Mouse (Mus musculus) kidney, adult 2 months (tissue): ENCODE measurements at regions not wholly inside any gene's neighbourhood (a gene's known extent, or its start where the extent isn't known, plus 50 kb on each side); places are given as distances from the start of the nearest gene placed in this dataset.

Source experiments
- CTCF ChIP-seq: fragments of 200-500 bp; conservative IDR thresholded peaks from 2 replicates; pipeline ENCODE4 v1.5.1; 2011; ENCODE audit warnings: low read depth, mild to moderate bottlenecking, control low read depth, low read length, moderate library complexity, mixed read lengths; ENCODE audit not compliant: insufficient read depth, insufficient read length
- POLR2A ChIP-seq: fragments of 200-500 bp; IDR thresholded peaks from one replicate; pipeline ENCODE4 v1.6.1; 2011; ENCODE audit warnings: low read depth, low read length, control low read depth

- no peak for TF ChIP-seq POLR2A
- TF ChIP-seq CTCF: no peak
Observed at GRCm38 (mm10) chr5:47446305-47447028, 536.5 kb upstream of the Slit2 start.
